Comparison of ENCODE assay signal across 11 mouse cellular contexts in genomic region chr11:21033234-21033822, GRCm38 (mm10). TPM values are rescaled to one million over a fixed set of nuclear protein-coding genes. Genes with fewer than 3 reads are reported as not detected.
DNase-seq lines count a peak whose midpoint lies in the region; ATAC-seq lines count a peak whose summit lies in the region.
"Had no signal": no experiment of that assay in that cellular context is flagged by ENCODE, and none has a peak within 500 bp of the region (broad histone marks: within the 10 kb centered on the region; RNA-seq: fewer than 3 reads in every experiment).

No protein-coding gene starts in this region.

- H3K4me1 ChIP-seq in forebrain, embryonic 12.5 days: peaks cover 14% of the 10 kb centered on the region
- H3K4me1 ChIP-seq in forebrain, embryonic 15.5 days: peaks cover 24% of the 10 kb centered on the region
- H3K4me1 ChIP-seq in liver, embryonic 15.5 days (replicated peaks): peaks cover 4% of the 10 kb centered on the region; the same call in 1 of the 2 replicates
- H3K4me1 ChIP-seq in forebrain, embryonic 14.5 days (ENCODE audit: control insufficient read depth, insufficient read depth, low read length): peaks cover 3% of the 10 kb centered on the region; the same call in 1 of the 2 replicates

- H3K27me3 ChIP-seq in forebrain, embryonic 12.5 days: peaks cover 7% of the 10 kb centered on the region; the same call in 1 of the 2 replicates
- H3K27me3 ChIP-seq in forebrain, embryonic 15.5 days: no peaks in the 10 kb centered on the region
- no peaks in the 10 kb centered on the region for H3K27me3 ChIP-seq in liver, embryonic 15.5 days
- H3K27me3 ChIP-seq in forebrain, embryonic 14.5 days (replicated peaks; ENCODE audit: control insufficient read depth, insufficient read depth, low read length): no peaks in the 10 kb centered on the region
- H3K27me3 ChIP-seq: Patski had no signal

- H3K36me3 ChIP-seq in forebrain, embryonic 12.5 days (replicated peaks): no peaks in the 10 kb centered on the region
- H3K36me3 ChIP-seq in forebrain, embryonic 15.5 days: no peaks in the 10 kb centered on the region
- H3K36me3 ChIP-seq in liver, embryonic 15.5 days (replicated peaks): no peaks in the 10 kb centered on the region
- H3K36me3 ChIP-seq in forebrain, embryonic 14.5 days (ENCODE audit: control insufficient read depth, insufficient read depth, low read length): no peaks in the 10 kb centered on the region

- H3K9me3 ChIP-seq in forebrain, embryonic 12.5 days: no peaks in the 10 kb centered on the region
- H3K9me3 ChIP-seq in forebrain, embryonic 15.5 days: no peaks in the 10 kb centered on the region
- no peaks in the 10 kb centered on the region for H3K9me3 ChIP-seq in liver, embryonic 15.5 days (replicated peaks)
- no peaks in the 10 kb centered on the region for H3K9me3 ChIP-seq in forebrain, embryonic 14.5 days (replicated peaks; ENCODE audit: control insufficient read depth, low read length)

- no peak overlapping the region for H3K4me3 ChIP-seq in forebrain, embryonic 12.5 days (replicated peaks)
- no peak overlapping the region for H3K4me3 ChIP-seq in forebrain, embryonic 15.5 days
- no peak overlapping the region for H3K4me3 ChIP-seq in liver, embryonic 15.5 days (replicated peaks)
- H3K4me3 ChIP-seq in forebrain, embryonic 14.5 days (ENCODE audit: low read depth, low read length): no peak overlapping the region

- no peak overlapping the region for H3K4me2 ChIP-seq in forebrain, embryonic 12.5 days
- H3K4me2 ChIP-seq in forebrain, embryonic 15.5 days (replicated peaks): no peak overlapping the region
- peak overlapping the region; percentile 38; the same call in 1 of the 2 replicates for H3K4me2 ChIP-seq in liver, embryonic 15.5 days
- peak overlapping the region; percentile 14; the same call in 1 of the 2 replicates for H3K4me2 ChIP-seq in forebrain, embryonic 14.5 days (ENCODE audit: low read length)

- WGBS in forebrain, embryonic 12.5 days: 53% methylated on average over 14 of the region's 14 CpGs
- WGBS in forebrain, embryonic 15.5 days: 43% methylated on average over 14 of the region's 14 CpGs
- 78% methylated on average over 14 of the region's 14 CpGs for WGBS in liver, embryonic 15.5 days (ENCODE audit: insufficient replicate concordance)
- WGBS in forebrain, embryonic 14.5 days: 43% methylated on average over 14 of the region's 14 CpGs

- no peak overlapping the region for H3K27ac ChIP-seq in forebrain, embryonic 12.5 days
- no peak overlapping the region; the same call in 1 of the 2 replicates for H3K27ac ChIP-seq in forebrain, embryonic 15.5 days (replicated peaks)
- H3K27ac ChIP-seq in liver, embryonic 15.5 days (replicated peaks): no peak overlapping the region
- no peak overlapping the region for H3K27ac ChIP-seq in forebrain, embryonic 14.5 days (ENCODE audit: low read depth, low read length)
- H3K27ac ChIP-seq: liver, embryonic 14.5 days had no signal

- no peak overlapping the region for H3K9ac ChIP-seq in forebrain, embryonic 12.5 days
- H3K9ac ChIP-seq in forebrain, embryonic 15.5 days (replicated peaks): no peak overlapping the region
- H3K9ac ChIP-seq in liver, embryonic 15.5 days: no peak overlapping the region
- no peak overlapping the region for H3K9ac ChIP-seq in forebrain, embryonic 14.5 days (ENCODE audit: low read length)
- H3K9ac ChIP-seq: liver, embryonic 14.5 days had no signal

- no peak for DNase-seq in liver
- no peak for DNase-seq in forebrain, embryonic 14.5 days (ENCODE audit: low spot score)
- peak; percentile 38 for DNase-seq in retina, embryonic 14.5 days (ENCODE audit: low spot score)
- DNase-seq in urinary bladder, postnatal 14 days (ENCODE audit: low spot score): no peak
- no peak for DNase-seq in gastrocnemius, postnatal 25 days
- DNase-seq: cerebellum, adult 11 months had no signal

- ATAC-seq in forebrain, embryonic 12.5 days (ENCODE audit: low FRiP score): peak; percentile 60; the same call in 1 of the 2 replicates
- no peak; the same call in 1 of the 2 replicates for ATAC-seq in forebrain, embryonic 15.5 days (replicated peaks)
- no peak for ATAC-seq in liver, embryonic 15.5 days (ENCODE audit: insufficient read depth)
- ATAC-seq in forebrain, embryonic 14.5 days: peak; percentile 42; the same call in 1 of the 2 replicates
- ATAC-seq: Patski had no signal

RNA-seq across cellular contexts. Expression of gene Peli1, which starts 57.8 kb away (rescaled TPM):
- 103 and 107 TPM in 2 replicates for polyA plus RNA-seq in forebrain, embryonic 12.5 days (2016; fragmentation: Nextera tagmentation; extraction: Ambion mirVana)
- polyA plus RNA-seq in forebrain, embryonic 15.5 days (2015; fragmentation: Nextera tagmentation; extraction: Ambion mirVana): 118 and 121 TPM in 2 replicates
- 11.5 and 11.7 TPM in 2 replicates for polyA plus RNA-seq in liver, embryonic 15.5 days (2015; fragmentation: Nextera tagmentation; extraction: Ambion mirVana)
- 120 TPM in 2 replicates for polyA plus RNA-seq in forebrain, embryonic 14.5 days (2014; fragmentation: Nextera tagmentation; extraction: Ambion mirVana)
- 10 to 100 TPM in 1 of 2 experiments, 1 to 10 TPM in 1; 7.6 to 12.6 TPM for total RNA-seq in gastrocnemius, postnatal 25 days (2021)

Comparison
In these comparisons a context has a peak if more than half of its experiments do, and no peak if none do; other contexts are left out.
1. ATAC-seq: peak in forebrain, embryonic 12.5 days (single experiment) and forebrain, embryonic 14.5 days (single experiment); none in forebrain, embryonic 15.5 days (single experiment) and liver, embryonic 15.5 days (single experiment).
2. H3K4me2 ChIP-seq: peak in liver, embryonic 15.5 days (single experiment) and forebrain, embryonic 14.5 days (single experiment); none in forebrain, embryonic 12.5 days (single experiment) and forebrain, embryonic 15.5 days (single experiment).